Mouse (Mus musculus): ENCODE measurements at regions not wholly inside any gene's neighbourhood (a gene's known extent, or its start where the extent isn't known, plus 50 kb on each side); places are given as distances from the start of the nearest gene placed in this dataset.

DNA sequence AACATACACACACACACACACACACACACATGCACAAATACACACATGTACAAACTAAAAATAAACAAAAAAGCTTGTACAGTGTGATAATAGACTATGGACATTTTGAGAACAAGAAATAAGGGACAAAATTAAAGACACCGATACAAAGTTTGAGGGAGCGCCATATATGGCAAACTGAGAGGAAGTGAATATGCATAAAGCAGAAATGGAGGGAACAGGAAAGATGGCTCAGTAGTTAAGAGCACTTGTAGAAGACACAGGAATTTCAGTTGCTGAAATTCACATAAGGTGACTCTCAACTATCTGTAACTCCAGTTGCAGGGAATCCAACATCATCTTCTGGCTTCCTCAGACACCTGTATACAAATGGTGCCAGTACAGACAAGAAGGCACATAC lies 200.2 kb upstream of the Fn1 start:
- no peaks in the 10 kb centered on the region for H3K9me3 ChIP-seq (replicated peaks; ENCODE audit: control insufficient read depth, low read length)
- WGBS, result 98% methylated on average over 2 of the region's 2 CpGs
- H3K4me2 ChIP-seq (ENCODE audit: low read length), result no peak overlapping the region
- H3K27ac ChIP-seq (ENCODE audit: low read depth, low read length), result no peak overlapping the region
- no peak overlapping the region for H3K4me3 ChIP-seq (ENCODE audit: low read depth, low read length)
- H3K27me3 ChIP-seq (replicated peaks; ENCODE audit: control insufficient read depth, insufficient read depth, low read length), result no peaks in the 10 kb centered on the region
- no peak overlapping the region for H3K9ac ChIP-seq (ENCODE audit: low read length)
- ATAC-seq, result no peak
- no peaks in the 10 kb centered on the region for H3K36me3 ChIP-seq (ENCODE audit: control insufficient read depth, insufficient read depth, low read length)
- no peak for DNase-seq (ENCODE audit: low spot score)
- no peaks in the 10 kb centered on the region for H3K4me1 ChIP-seq (ENCODE audit: control insufficient read depth, insufficient read depth, low read length)

DNA sequence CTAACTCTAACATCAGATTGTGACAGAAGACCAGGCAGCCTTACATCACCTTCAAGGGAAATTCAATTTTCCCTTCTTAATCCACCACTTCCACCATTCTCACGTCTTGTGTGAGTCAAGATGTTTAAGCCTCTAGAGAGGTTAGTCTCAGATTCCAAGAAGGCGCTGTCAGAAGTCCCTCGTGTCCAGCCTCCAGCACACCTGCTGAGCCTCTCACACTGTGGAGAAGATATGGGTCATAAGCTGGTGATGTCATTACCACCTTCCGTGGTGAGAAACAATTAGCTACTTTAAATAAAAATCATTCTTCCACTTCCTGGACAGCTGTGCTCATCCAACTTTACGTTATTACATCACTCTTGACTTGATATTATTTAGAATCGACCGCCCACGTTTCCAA lies 198.3 kb upstream of the Fn1 start:
- ATAC-seq, result no peak

DNA sequence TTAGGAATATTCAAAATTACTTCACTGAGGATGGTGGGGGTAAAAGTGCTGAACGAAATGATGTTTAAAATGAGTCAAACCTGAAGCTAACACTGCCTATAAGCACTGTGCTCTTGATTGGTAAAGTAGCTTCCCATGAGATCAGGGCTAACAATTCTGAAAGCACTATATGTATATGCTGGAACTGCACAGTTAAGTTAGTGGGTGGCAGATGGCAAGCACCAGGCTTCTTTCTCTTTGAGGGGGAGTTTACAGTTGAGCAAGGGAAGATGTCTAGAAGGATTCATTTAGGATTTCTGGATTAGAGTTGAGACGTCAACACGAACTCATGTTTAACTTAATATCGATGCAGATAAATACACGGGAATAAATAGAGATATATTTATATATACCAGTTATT lies 195.7 kb upstream of the Fn1 start:
- Histone ChIP-seq H3K4me3 (ENCODE audit: low read depth, low read length) (no peak overlapping the region), H3K9me3 (replicated peaks; ENCODE audit: control insufficient read depth, low read length) (no peaks in the 10 kb centered on the region), H3K4me2 (ENCODE audit: low read length) (no peak overlapping the region), H3K27me3 (replicated peaks; ENCODE audit: control insufficient read depth, insufficient read depth, low read length) (no peaks in the 10 kb centered on the region), H3K27ac (ENCODE audit: low read depth, low read length) (no peak overlapping the region), H3K9ac (ENCODE audit: low read length) (no peak overlapping the region), H3K36me3 (ENCODE audit: control insufficient read depth, insufficient read depth, low read length) (no peaks in the 10 kb centered on the region), H3K4me1 (ENCODE audit: control insufficient read depth, insufficient read depth, low read length) (no peaks in the 10 kb centered on the region)
- DNase-seq (ENCODE audit: low spot score), result no peak
- WGBS, result 92% methylated on average over 5 of the region's 5 CpGs
- ATAC-seq, result no peak

More for the DNA sequence above, 198.3 kb upstream of the Fn1 start:
- DNase-seq (ENCODE audit: low spot score), result no peak
- Histone ChIP-seq H3K4me2 (ENCODE audit: low read length) (no peak overlapping the region), H3K27me3 (replicated peaks; ENCODE audit: control insufficient read depth, insufficient read depth, low read length) (no peaks in the 10 kb centered on the region), H3K4me1 (ENCODE audit: control insufficient read depth, insufficient read depth, low read length) (no peaks in the 10 kb centered on the region), H3K4me3 (ENCODE audit: low read depth, low read length) (no peak overlapping the region), H3K27ac (ENCODE audit: low read depth, low read length) (no peak overlapping the region), H3K36me3 (ENCODE audit: control insufficient read depth, insufficient read depth, low read length) (no peaks in the 10 kb centered on the region), H3K9ac (ENCODE audit: low read length) (no peak overlapping the region), H3K9me3 (replicated peaks; ENCODE audit: control insufficient read depth, low read length) (no peaks in the 10 kb centered on the region)
- WGBS, result 85% methylated on average over 8 of the region's 8 CpGs

DNA sequence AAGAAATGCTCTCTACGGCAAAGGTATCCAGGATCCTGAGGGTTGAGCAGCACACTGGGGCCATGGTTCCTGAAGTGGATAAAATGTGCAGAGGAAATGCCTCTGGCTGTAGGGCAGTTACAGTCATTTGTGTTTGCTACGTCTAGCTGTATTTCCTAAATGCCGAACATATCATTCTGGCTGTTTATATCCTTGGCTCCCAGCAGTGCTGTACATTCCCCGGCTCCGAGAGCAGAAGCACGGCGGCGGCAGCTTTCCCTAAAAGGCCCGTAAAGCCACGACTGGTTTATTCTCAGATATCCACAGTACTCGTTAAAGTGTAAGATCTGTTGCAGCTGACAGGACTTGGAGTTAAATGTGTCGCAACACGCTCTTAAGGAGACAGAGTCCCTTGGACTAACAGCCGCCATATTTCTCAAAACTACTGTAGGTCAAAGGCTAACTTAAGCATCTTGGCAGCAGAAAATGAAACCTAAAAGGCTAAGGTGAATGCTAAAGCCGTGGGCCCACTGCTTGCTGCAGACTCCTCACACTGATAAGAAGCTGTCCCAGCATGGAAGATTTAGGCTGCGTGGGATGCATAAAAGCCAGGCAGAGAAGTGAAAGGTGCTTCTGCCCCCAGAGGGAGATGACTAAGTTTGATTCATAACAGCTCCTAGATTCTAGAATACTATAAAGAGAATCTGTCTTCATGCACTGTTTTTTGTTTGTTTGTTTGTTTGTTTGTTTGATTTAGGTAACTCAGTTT lies 192.1 kb upstream of the Fn1 start:
- no peaks in the 10 kb centered on the region for H3K9me3 ChIP-seq (replicated peaks; ENCODE audit: control insufficient read depth, low read length)
- no peaks in the 10 kb centered on the region for H3K27me3 ChIP-seq (replicated peaks; ENCODE audit: control insufficient read depth, insufficient read depth, low read length)
- H3K36me3 ChIP-seq (ENCODE audit: control insufficient read depth, insufficient read depth, low read length), result no peaks in the 10 kb centered on the region
- no peak overlapping the region for H3K27ac ChIP-seq (ENCODE audit: low read depth, low read length)
- H3K4me3 ChIP-seq (ENCODE audit: low read depth, low read length), result no peak overlapping the region
- H3K9ac ChIP-seq (ENCODE audit: low read length), result no peak overlapping the region
- H3K4me1 ChIP-seq (ENCODE audit: control insufficient read depth, insufficient read depth, low read length), result no peaks in the 10 kb centered on the region
- WGBS, result 81% methylated on average over 16 of the region's 16 CpGs
- DNase-seq (ENCODE audit: low spot score), result no peak
- H3K4me2 ChIP-seq (ENCODE audit: low read length), result no peak overlapping the region
- ATAC-seq, result no peak

DNA sequence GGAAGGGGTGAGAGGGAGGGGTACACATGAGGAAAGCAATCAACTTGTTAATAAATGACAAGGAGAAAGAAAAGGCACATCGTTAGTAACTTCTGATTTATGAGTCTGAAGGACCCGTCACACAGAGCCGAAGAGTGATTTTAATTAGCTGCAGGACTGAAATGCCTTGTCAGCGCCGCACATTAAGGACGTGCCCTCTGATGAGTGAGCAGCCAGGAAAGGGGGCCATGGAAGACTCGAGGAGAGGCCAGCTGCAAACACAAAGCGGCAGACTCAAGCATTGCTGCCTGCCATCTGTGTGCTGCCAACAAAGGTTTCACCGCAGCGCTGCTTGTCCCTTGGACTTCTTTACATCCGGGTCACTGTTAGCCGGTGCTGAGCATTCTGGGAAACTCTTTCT lies 184.8 kb upstream of the Fn1 start:
- H3K36me3 ChIP-seq (ENCODE audit: control insufficient read depth, insufficient read depth, low read length), result no peaks in the 10 kb centered on the region
- no peaks in the 10 kb centered on the region for H3K9me3 ChIP-seq (replicated peaks; ENCODE audit: control insufficient read depth, low read length)
- WGBS, result 17% methylated on average over 12 of the region's 12 CpGs
- no peaks in the 10 kb centered on the region for H3K4me1 ChIP-seq (ENCODE audit: control insufficient read depth, insufficient read depth, low read length)
- ATAC-seq (peak; percentile 95), DNase-seq (ENCODE audit: low spot score) (peak; percentile 81)
- peak overlapping the region; percentile 33; the same call in 1 of the 2 replicates for H3K27ac ChIP-seq (ENCODE audit: low read depth, low read length)
- peak overlapping the region; percentile 35; the same call in 1 of the 2 replicates for H3K9ac ChIP-seq (ENCODE audit: low read length)
- no peak overlapping the region; the same call in 1 of the 2 replicates for H3K4me3 ChIP-seq (ENCODE audit: low read depth, low read length)
- no peaks in the 10 kb centered on the region for H3K27me3 ChIP-seq (replicated peaks; ENCODE audit: control insufficient read depth, insufficient read depth, low read length)
- H3K4me2 ChIP-seq (ENCODE audit: low read length), result peak overlapping the region; percentile 37

DNA sequence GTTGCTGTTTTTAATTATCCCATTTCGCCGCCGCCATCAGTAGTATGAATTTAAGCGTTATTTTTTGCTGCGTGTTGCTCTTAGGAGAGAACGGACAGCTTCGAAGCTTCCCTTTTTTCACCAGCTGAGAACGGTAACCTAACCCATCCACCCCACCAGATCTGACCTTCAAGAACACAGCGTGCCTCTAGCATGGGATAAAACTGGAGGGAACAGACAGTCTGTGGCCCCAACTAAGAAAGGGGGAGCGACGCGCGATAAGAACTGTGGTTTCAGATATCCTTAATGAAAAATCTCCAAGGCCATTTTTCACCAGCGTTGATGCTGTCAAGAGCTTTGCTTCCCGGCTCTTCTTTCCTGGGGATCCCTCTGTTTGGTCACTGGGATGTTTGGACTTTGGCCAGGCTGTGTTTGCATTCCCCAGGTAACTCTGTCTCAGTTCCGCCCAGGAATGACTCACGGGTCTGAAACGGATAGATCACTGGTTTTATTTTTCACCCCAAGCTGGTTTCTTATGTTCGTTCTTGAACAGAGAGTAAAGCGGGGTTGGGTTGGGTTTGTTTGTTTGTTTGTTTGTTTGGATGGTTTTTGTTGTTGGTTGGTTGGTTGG lies 184.1 kb upstream of the Fn1 start:
- Histone ChIP-seq H3K4me3 (ENCODE audit: low read depth, low read length) (no peak overlapping the region), H3K27ac (ENCODE audit: low read depth, low read length) (no peak overlapping the region), H3K27me3 (replicated peaks; ENCODE audit: control insufficient read depth, insufficient read depth, low read length) (no peaks in the 10 kb centered on the region), H3K4me1 (ENCODE audit: control insufficient read depth, insufficient read depth, low read length) (no peaks in the 10 kb centered on the region), H3K36me3 (ENCODE audit: control insufficient read depth, insufficient read depth, low read length) (no peaks in the 10 kb centered on the region), H3K9ac (ENCODE audit: low read length) (no peak overlapping the region), H3K4me2 (ENCODE audit: low read length) (no peak overlapping the region), H3K9me3 (replicated peaks; ENCODE audit: control insufficient read depth, low read length) (no peaks in the 10 kb centered on the region)
- WGBS, result 85% methylated on average over 20 of the region's 20 CpGs
- ATAC-seq, result no peak
- DNase-seq (ENCODE audit: low spot score), result no peak

DNA sequence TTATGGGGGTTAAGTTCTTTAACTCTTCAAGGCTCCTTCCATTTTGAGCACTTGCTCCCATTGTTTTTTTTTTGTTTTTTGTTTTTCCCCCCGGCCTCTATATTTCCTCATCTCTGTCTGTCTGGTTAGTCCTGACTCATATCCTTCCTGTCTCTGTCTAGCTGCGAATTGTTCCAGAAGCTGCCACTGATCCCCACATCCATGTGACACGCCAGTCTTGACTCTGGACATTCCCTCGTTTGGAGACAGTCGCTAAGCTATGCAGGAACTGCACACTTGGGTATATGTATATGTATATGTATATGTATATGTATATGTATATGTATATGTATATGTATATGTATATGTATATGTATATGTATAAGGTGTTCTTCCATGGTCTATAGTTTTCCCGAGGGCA lies 177.4 kb upstream of the Fn1 start:
- H3K36me3 ChIP-seq (ENCODE audit: control insufficient read depth, insufficient read depth, low read length), result no peaks in the 10 kb centered on the region
- DNase-seq (ENCODE audit: low spot score) (no peak), ATAC-seq (no peak)
- H3K4me1 ChIP-seq (ENCODE audit: control insufficient read depth, insufficient read depth, low read length), result no peaks in the 10 kb centered on the region
- no peaks in the 10 kb centered on the region for H3K27me3 ChIP-seq (replicated peaks; ENCODE audit: control insufficient read depth, insufficient read depth, low read length)
- no peaks in the 10 kb centered on the region for H3K9me3 ChIP-seq (replicated peaks; ENCODE audit: control insufficient read depth, low read length)
- no peak overlapping the region for H3K9ac ChIP-seq (ENCODE audit: low read length)
- no peak overlapping the region for H3K4me3 ChIP-seq (ENCODE audit: low read depth, low read length)
- no peak overlapping the region for H3K27ac ChIP-seq (ENCODE audit: low read depth, low read length)
- 94% methylated on average over 6 of the region's 6 CpGs for WGBS
- H3K4me2 ChIP-seq (ENCODE audit: low read length), result no peak overlapping the region

DNA sequence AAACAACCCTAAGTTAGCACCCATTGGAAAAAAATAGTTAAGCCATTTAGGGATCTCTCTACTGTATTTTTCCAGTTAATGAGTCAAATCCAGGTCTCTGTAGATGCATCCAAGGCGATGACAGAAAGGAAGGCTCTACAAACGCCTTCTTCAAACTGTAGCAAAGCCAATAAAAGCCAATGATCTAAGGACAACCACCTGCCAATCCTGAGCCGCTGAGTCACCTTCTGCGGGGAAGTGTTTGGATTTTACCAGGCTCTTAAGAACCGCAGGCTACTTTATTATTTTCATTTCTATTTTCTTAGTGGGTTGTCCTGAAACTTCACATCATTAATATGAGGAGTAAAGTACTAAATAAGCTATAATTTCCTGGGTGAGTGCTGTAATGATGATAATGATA lies 171.4 kb upstream of the Fn1 start:
- H3K36me3 ChIP-seq (ENCODE audit: control insufficient read depth, insufficient read depth, low read length), result no peaks in the 10 kb centered on the region
- H3K27me3 ChIP-seq (replicated peaks; ENCODE audit: control insufficient read depth, insufficient read depth, low read length), result no peaks in the 10 kb centered on the region
- 88% methylated on average over 5 of the region's 5 CpGs for WGBS
- H3K4me1 ChIP-seq (ENCODE audit: control insufficient read depth, insufficient read depth, low read length), result no peaks in the 10 kb centered on the region
- no peak overlapping the region for H3K4me2 ChIP-seq (ENCODE audit: low read length)
- DNase-seq (ENCODE audit: low spot score), result no peak
- H3K4me3 ChIP-seq (ENCODE audit: low read depth, low read length), result no peak overlapping the region
- no peak overlapping the region for H3K9ac ChIP-seq (ENCODE audit: low read length)
- H3K9me3 ChIP-seq (replicated peaks; ENCODE audit: control insufficient read depth, low read length), result no peaks in the 10 kb centered on the region
- no peak overlapping the region for H3K27ac ChIP-seq (ENCODE audit: low read depth, low read length)
- ATAC-seq, result no peak

DNA sequence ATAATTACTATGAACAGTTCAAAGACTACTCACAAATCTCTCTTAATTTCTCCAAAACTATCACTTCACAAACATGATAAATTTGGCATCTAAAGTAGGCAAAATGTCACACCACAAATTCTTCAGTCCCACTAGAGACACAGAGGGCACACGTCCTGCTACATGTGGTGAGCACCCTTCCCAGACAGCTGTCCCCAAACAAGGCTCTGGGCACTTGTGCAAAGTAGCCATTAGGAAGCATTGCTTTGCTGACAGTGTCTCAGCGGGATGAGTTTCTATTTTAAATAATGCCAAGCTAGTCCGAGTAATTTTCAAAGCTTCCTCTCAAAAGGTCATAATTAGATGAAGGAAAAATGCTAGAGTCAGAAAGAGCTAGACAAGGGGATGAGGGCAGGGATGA lies 169.1 kb upstream of the Fn1 start:
- Histone ChIP-seq H3K27me3 (replicated peaks; ENCODE audit: control insufficient read depth, insufficient read depth, low read length) (no peaks in the 10 kb centered on the region), H3K36me3 (ENCODE audit: control insufficient read depth, insufficient read depth, low read length) (no peaks in the 10 kb centered on the region), H3K9ac (ENCODE audit: low read length) (no peak overlapping the region), H3K4me1 (ENCODE audit: control insufficient read depth, insufficient read depth, low read length) (no peaks in the 10 kb centered on the region), H3K27ac (ENCODE audit: low read depth, low read length) (no peak overlapping the region), H3K9me3 (replicated peaks; ENCODE audit: control insufficient read depth, low read length) (no peaks in the 10 kb centered on the region), H3K4me3 (ENCODE audit: low read depth, low read length) (no peak overlapping the region), H3K4me2 (ENCODE audit: low read length) (no peak overlapping the region)
- 81% methylated on average over 3 of the region's 3 CpGs for WGBS
- DNase-seq (ENCODE audit: low spot score), result no peak
- no peak for ATAC-seq

All from forebrain, embryonic 14.5 days (tissue).